Mouse (Mus musculus) forebrain, postnatal 0 days (tissue): ENCODE results near the gene Adarb2. TPM values are rescaled to one million over a fixed set of nuclear protein-coding genes. Genes with fewer than 3 reads are reported as not detected.

Experiments used
- ATAC-seq: fragments of 200-750 bp; cut with Nextera tagmentation; 2 replicates; pipeline ENCODE4 v1.8.0; 2017; ENCODE audit warnings: mild to moderate bottlenecking, moderate library complexity
- DNase-seq: peaks from one replicate; pipeline ENCODE4 v3.0.0-alpha.2; 2015
- H3K27ac ChIP-seq: fragments of 300-500 bp; sonication (generic); 2 replicates; pipeline ENCODE4 v1.5.1; 2014; ENCODE audit warnings: low read depth, mild to moderate bottlenecking, antibody characterized with exemption, low read length, moderate library complexity, mixed read lengths
- H3K27me3 ChIP-seq: fragments of 300-500 bp; sonication (generic); 2 replicates; pipeline ENCODE4 v1.6.1; 2014; ENCODE audit warnings: mild to moderate bottlenecking, low read length, mixed read lengths; ENCODE audit not compliant: insufficient read depth
- H3K36me3 ChIP-seq: fragments of 300-500 bp; sonication (generic); 2 replicates; pipeline ENCODE4 v1.6.1; 2014; ENCODE audit warnings: mild to moderate bottlenecking, moderate library complexity; ENCODE audit not compliant: insufficient read depth
- H3K4me1 ChIP-seq: fragments of 300-500 bp; sonication (generic); 2 replicates; pipeline ENCODE4 v1.6.1; 2014; ENCODE audit warnings: antibody characterized with exemption; ENCODE audit not compliant: insufficient read depth
- H3K4me2 ChIP-seq: fragments of 300-500 bp; sonication (generic); 2 replicates; pipeline ENCODE4 v1.6.1; 2014; ENCODE audit warnings: low read depth, mild to moderate bottlenecking, moderate library complexity
- H3K4me3 ChIP-seq: fragments of 300-500 bp; sonication (generic); 2 replicates; pipeline ENCODE4 v1.5.1; 2014; ENCODE audit warnings: low read depth, low read length, mixed read lengths
- H3K9ac ChIP-seq: fragments of 300-500 bp; sonication (generic); 2 replicates; pipeline ENCODE4 v1.6.1; 2014; ENCODE audit warnings: mild to moderate bottlenecking
- H3K9me3 ChIP-seq: fragments of 300-500 bp; sonication (generic); 2 replicates; pipeline ENCODE4 v1.6.1; 2016; ENCODE audit warnings: low read length
- CTCF ChIP-seq: sonication (generic); IDR thresholded peaks from 2 replicates; pipeline ENCODE4 v1.5.1; 2016; ENCODE audit warnings: antibody characterized with exemption, control low read depth, low read depth
- whole genome bisulfite sequencing: fragments of 180-500 bp; shearing (Covaris S2); extraction: QIAGEN DNeasy Blood & Tissue Kit; methylation state at CpG from one replicate; pipeline ENCODE4 v1.1.7; 2014; 5-methylcytosine and 5-hydroxymethylcytosine counted together
- polyA plus RNA-seq: library from polyadenylated mRNA; unstranded; fragments of >200 nt; fragmentation: Nextera tagmentation; extraction: Ambion mirVana; gene quantifications from 2 replicates; pipeline ENCODE4 v1.2.1, GENCODE M21; 2015
- total RNA-seq: library from RNA; depleted of rRNA; stranded (reverse); fragments of >200 nt; gene quantifications from 2 replicates; pipeline ENCODE4 v1.2.3, GENCODE M21; 2014

The Adarb2 gene
- total and polyA plus RNA-seq, 2 experiments from 2014 or later, result 13.1 to 46.9 TPM

DNA sequence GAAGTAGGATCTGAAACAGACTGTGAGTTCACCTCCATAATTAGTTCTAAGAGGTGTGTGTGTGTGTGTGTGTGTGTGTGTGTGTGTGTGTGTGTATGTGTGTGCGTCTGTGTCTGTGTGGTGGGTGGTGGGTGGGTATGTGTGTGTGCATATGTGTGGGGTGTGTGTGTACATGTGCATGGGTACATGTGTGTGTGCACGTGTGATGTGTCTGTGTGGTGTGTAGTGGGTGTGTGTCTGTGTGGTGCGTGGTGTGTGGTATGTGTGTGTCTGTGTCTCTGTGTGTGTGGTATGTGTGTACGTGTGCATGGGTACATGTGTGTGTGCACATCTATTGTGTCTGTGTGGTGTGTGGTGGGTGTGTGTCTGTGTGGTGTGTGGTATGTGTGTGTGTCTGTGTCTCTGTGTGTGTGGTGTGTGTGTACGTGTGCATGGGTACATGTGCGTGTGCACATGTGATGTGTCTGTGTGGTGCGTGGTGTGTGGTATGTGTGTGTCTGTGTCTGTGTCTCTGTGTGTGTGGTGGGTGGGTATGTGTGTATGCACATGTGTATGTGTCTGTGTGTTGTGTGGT is 567.1 kb downstream of the Adarb2 start:
- WGBS, result 98% methylated on average over 7 of the region's 7 CpGs
- Histone ChIP-seq H3K36me3 (no peaks in the 10 kb centered on the region), H3K4me1 (no peaks in the 10 kb centered on the region), H3K27me3 (no peaks in the 10 kb centered on the region), H3K27ac (no peak overlapping the region), H3K9me3 (no peaks in the 10 kb centered on the region), H3K4me2 (no peak overlapping the region), H3K4me3 (no peak overlapping the region), H3K9ac (no peak overlapping the region)
- no peak for TF ChIP-seq CTCF
- no peak for DNase-seq
- no peak; the same call in 1 of the 2 replicates for ATAC-seq

DNA sequence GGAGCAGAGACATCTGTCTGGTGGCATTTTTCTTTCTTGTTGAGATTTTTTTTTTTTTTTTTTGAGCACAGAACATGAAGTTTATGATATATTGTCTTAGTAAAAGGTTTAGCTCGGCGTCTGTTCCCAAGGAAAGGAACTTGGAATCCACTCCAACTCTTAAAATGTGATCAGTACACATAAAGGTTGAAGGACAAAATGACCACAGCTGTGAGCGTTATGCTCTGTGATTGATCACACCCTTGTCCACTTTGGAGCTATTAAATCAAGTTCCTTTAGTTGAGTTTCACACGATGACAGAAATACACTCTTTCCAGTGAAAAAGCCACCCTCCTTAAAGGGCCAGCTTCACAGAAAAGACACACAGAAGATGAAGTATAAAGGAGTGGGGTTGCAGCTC is 568.0 kb downstream of the Adarb2 start:
- DNase-seq (no peak), ATAC-seq (no peak)
- Histone ChIP-seq H3K4me2 (no peak overlapping the region), H3K27me3 (no peaks in the 10 kb centered on the region), H3K9me3 (no peaks in the 10 kb centered on the region), H3K36me3 (no peaks in the 10 kb centered on the region), H3K4me3 (no peak overlapping the region), H3K27ac (no peak overlapping the region), H3K4me1 (no peaks in the 10 kb centered on the region), H3K9ac (no peak overlapping the region)
- TF ChIP-seq CTCF, result no peak
- 92% methylated on average over 4 of the region's 4 CpGs for WGBS

DNA sequence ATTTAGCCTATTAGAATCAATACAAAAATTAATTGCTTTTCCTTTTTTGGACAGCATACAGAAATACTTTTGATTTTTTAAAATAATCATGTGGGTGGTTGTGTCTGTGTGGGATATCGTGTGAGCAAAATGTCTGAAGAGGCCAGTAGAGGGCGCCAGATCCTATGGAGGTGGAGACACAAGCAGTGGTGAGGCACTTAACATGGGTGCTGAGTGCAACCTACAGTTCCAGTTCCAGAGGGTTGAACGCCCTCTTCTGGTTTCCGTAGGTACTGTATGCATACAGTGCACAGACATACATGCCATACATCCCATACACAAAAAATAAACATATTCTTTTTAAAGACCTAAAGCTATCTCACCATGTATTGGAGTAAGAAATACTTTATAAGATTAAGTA is 577.8 kb downstream of the Adarb2 start:
- DNase-seq (peak; percentile 40), ATAC-seq (no peak)
- WGBS, result 51% methylated on average over 4 of the region's 4 CpGs

DNA sequence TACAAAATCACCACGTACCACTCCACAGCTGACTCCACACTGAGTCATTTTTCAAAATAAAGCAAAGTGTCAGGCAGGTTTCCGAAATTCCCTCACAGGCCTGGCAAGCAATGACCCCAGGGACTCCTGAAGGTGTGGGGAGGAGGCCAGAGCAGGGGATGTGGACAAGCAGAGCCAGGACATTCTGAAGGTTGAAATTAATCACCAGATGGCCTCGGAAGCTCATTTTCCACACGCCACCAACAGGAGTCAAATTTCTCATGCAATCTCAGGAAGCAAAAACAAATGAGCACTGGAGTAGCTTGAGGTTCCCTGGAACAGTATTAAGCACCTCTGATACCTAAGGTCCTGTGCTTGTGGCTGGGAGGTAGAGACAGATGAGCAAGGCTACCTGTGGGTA is 580.0 kb downstream of the Adarb2 start:
- no peak for DNase-seq
- H3K4me3 ChIP-seq, result no peak overlapping the region
- no peaks in the 10 kb centered on the region for H3K4me1 ChIP-seq
- no peak for ATAC-seq
- no peak overlapping the region for H3K4me2 ChIP-seq
- H3K36me3 ChIP-seq, result no peaks in the 10 kb centered on the region
- H3K27me3 ChIP-seq, result no peaks in the 10 kb centered on the region
- no peak overlapping the region for H3K27ac ChIP-seq
- H3K9ac ChIP-seq, result no peak overlapping the region
- TF ChIP-seq CTCF, result no peak
- WGBS, result 75% methylated on average over 4 of the region's 4 CpGs
- H3K9me3 ChIP-seq, result no peaks in the 10 kb centered on the region

More for the DNA sequence above, 577.8 kb downstream of the Adarb2 start:
- TF ChIP-seq CTCF, result peak; percentile 62
- no peaks in the 10 kb centered on the region for H3K27me3 ChIP-seq
- H3K27ac ChIP-seq, result no peak overlapping the region
- no peak overlapping the region for H3K4me3 ChIP-seq
- no peak overlapping the region for H3K9ac ChIP-seq
- no peak overlapping the region for H3K4me2 ChIP-seq
- H3K4me1 ChIP-seq, result no peaks in the 10 kb centered on the region
- H3K9me3 ChIP-seq, result no peaks in the 10 kb centered on the region
- no peaks in the 10 kb centered on the region for H3K36me3 ChIP-seq

DNA sequence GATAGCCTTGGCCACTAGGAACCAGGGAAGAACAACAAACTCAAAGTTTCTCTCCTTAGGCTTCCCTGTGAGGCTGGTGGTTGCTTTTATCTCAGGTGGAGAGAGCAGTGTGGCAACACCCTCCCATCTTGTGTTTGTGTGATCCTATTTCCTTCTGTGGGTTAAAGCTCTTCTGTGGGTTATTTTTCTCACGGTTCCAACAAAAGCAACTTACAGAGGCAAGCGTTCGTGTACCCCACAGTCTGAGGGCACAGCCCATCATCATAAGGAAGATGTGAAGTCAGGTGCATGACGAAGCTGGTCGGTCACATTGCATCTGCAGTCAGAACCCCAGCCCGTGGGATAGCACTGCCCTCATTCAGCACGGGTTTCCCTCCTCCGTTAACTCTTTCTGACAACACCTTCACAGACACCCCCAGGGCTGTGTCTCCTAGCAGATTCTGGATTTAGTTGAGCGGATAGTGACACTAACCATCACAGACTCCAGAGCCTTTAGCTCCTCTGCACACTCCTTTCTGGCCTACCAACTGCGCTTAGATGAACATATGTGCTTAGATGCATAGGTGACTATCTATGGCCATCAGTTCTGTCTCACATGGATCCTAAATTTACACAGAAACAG is 581.1 kb downstream of the Adarb2 start:
- WGBS, result 81% methylated on average over 10 of the region's 10 CpGs
- no peak overlapping the region for H3K4me2 ChIP-seq
- H3K9me3 ChIP-seq, result no peaks in the 10 kb centered on the region
- no peak for DNase-seq
- H3K36me3 ChIP-seq, result no peaks in the 10 kb centered on the region
- H3K4me3 ChIP-seq, result no peak overlapping the region
- no peak for TF ChIP-seq CTCF
- no peaks in the 10 kb centered on the region for H3K4me1 ChIP-seq
- H3K27me3 ChIP-seq, result no peaks in the 10 kb centered on the region
- H3K27ac ChIP-seq, result no peak overlapping the region
- no peak for ATAC-seq
- no peak overlapping the region for H3K9ac ChIP-seq

DNA sequence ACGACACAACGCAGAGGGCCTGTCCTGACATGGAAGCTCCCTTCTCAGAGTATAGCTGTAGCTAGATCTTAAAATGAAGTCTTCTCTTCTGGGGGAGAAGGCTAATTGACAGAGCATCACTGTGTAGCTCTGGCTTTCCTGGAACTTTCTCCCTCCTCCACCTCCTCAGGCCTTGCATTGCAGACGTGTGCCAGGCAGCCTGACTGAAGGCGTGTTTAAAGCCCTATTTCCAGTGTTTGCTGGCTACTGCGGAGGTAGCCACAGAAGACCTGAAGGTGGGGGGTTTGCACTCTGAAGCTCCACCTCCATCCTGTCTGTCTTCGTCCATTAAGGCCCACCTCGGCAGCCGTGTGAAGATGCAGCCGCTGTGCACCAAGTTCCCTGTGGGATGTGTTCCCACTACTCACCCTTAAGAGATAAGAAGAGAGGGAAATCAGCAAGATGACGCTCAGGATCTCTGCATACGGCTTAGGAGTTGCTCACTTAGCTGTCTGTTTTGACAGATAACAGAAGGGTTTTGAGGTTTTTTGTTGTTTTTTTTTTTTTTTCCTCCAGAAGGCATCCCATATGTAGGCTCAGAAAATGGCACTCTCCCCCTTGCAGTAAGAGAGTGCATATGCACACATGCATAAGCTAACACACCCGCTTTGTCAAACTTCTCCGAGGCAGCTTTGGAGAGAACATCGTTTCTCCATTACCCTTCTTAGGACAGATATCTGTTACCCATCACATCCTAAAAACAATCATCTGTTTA is 581.8 kb downstream of the Adarb2 start:
- Histone ChIP-seq H3K9ac (no peak overlapping the region), H3K4me1 (no peaks in the 10 kb centered on the region), H3K4me2 (no peak overlapping the region), H3K9me3 (no peaks in the 10 kb centered on the region), H3K27me3 (no peaks in the 10 kb centered on the region), H3K4me3 (no peak overlapping the region), H3K27ac (no peak overlapping the region), H3K36me3 (no peaks in the 10 kb centered on the region)
- DNase-seq (peak; percentile 40), ATAC-seq (peak; percentile 87)
- TF ChIP-seq CTCF, result no peak
- 72% methylated on average over 14 of the region's 14 CpGs for WGBS

DNA sequence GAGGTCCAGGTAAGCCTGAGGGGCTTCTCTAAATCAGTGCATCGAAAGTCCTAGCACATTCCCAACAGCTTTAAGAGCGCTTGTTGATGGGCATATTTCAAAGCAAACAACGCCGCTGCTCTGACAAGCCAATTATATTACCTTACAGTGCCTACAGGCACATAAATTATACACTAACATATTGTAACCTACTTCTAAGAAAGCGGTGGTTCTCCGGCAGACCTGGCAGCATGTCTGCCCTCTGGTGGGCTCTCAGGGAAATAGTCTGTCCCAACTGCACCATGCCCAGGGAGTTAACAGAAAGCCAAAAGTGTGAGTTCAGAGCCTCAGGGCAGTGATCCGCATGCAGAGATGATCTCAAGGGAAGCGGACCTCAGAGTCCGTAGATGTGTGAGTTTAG is 582.5 kb downstream of the Adarb2 start:
- Histone ChIP-seq H3K27ac (no peak overlapping the region), H3K9ac (no peak overlapping the region), H3K36me3 (no peaks in the 10 kb centered on the region), H3K9me3 (no peaks in the 10 kb centered on the region), H3K4me1 (no peaks in the 10 kb centered on the region), H3K4me3 (no peak overlapping the region), H3K27me3 (no peaks in the 10 kb centered on the region), H3K4me2 (no peak overlapping the region)
- peak; percentile 88 for TF ChIP-seq CTCF
- 32% methylated on average over 9 of the region's 9 CpGs for WGBS
- peak; percentile 79 for ATAC-seq
- peak; percentile 81 for DNase-seq
